Comparison of ENCODE assay signal across 15 mouse cellular contexts in genomic region chr16:73835715-73836440, GRCm38 (mm10).
DNase-seq lines count a peak whose midpoint lies in the region; ATAC-seq and TF ChIP-seq lines count a peak whose summit lies in the region.
"Had no signal": no experiment of that assay in that cellular context is flagged by ENCODE, and none has a peak within 500 bp of the region (broad histone marks: within the 10 kb centered on the region; RNA-seq: fewer than 3 reads in every experiment).

No protein-coding gene starts in this region.

- no peak for TF ChIP-seq CTCF in G1E (IDR thresholded peaks at IDR 0.05; ENCODE audit: low read depth, low read length)

- DNase-seq in G1E (ENCODE audit: low spot score): no peak
- DNase-seq in c-Kit-positive CD71-positive TER-119-negative erythroid progenitor cells, embryonic 14.5 days (ENCODE audit: low read depth): peak; percentile 27
- DNase-seq in cerebellum, adult 9-11 months: no peak
- no peak for DNase-seq in hindbrain, embryonic 10.5 days (ENCODE audit: low spot score)
- DNase-seq: adrenal gland, adult 8-10 months; cerebellum, adult 8-10 months; forebrain, postnatal 0 days had no signal

- 76% methylated on average over 19 of the region's 19 CpGs for WGBS in intestine, embryonic 16.5 days
- WGBS in intestine, embryonic 15.5 days: 72% methylated on average over 19 of the region's 19 CpGs
- WGBS in liver, embryonic 12.5 days (ENCODE audit: insufficient replicate concordance): 62% methylated on average over 19 of the region's 19 CpGs
- 90% methylated on average over 19 of the region's 19 CpGs for WGBS in hindbrain, embryonic 10.5 days

- H3K4me2 ChIP-seq in intestine, embryonic 16.5 days (ENCODE audit: low read depth, low read length): 0 out of 2 replicates have a peak overlapping the region, but pooled peaks have one; percentile 7
- H3K4me2 ChIP-seq in intestine, embryonic 15.5 days (replicated peaks): no peak overlapping the region
- 0 out of 2 replicates have a peak overlapping the region, but pooled peaks have one; percentile 15 for H3K4me2 ChIP-seq in liver, embryonic 12.5 days
- H3K4me2 ChIP-seq: kidney, embryonic 15.5 days; limb, embryonic 12.5 days; neural tube, embryonic 15.5 days had no signal

- H3K27ac ChIP-seq in intestine, embryonic 16.5 days (ENCODE audit: low read length): no peak overlapping the region
- H3K27ac ChIP-seq in intestine, embryonic 15.5 days: no peak overlapping the region
- no peak overlapping the region for H3K27ac ChIP-seq in liver, embryonic 12.5 days
- no peak overlapping the region for H3K27ac ChIP-seq in hindbrain, embryonic 10.5 days
- H3K27ac ChIP-seq: kidney, embryonic 15.5 days; layer of hippocampus, adult 2 months; limb, embryonic 12.5 days; neural tube, embryonic 15.5 days had no signal

- no peak overlapping the region for H3K9ac ChIP-seq in intestine, embryonic 16.5 days (ENCODE audit: low read depth, low read length)
- H3K9ac ChIP-seq in intestine, embryonic 15.5 days: no peak overlapping the region
- H3K9ac ChIP-seq in liver, embryonic 12.5 days: no peak overlapping the region
- H3K9ac ChIP-seq: forebrain, postnatal 0 days; kidney, embryonic 15.5 days; limb, embryonic 12.5 days; neural tube, embryonic 15.5 days had no signal

- H3K9me3 ChIP-seq in intestine, embryonic 16.5 days (ENCODE audit: control insufficient read depth, low read length): no peaks in the 10 kb centered on the region
- no peaks in the 10 kb centered on the region for H3K9me3 ChIP-seq in intestine, embryonic 15.5 days
- H3K9me3 ChIP-seq in G1E (replicated peaks): no peaks in the 10 kb centered on the region
- no peaks in the 10 kb centered on the region for H3K9me3 ChIP-seq in liver, embryonic 12.5 days (replicated peaks)
- peaks cover 3% of the 10 kb centered on the region; the same call in 1 of the 2 replicates for H3K9me3 ChIP-seq in hindbrain, embryonic 10.5 days
- H3K9me3 ChIP-seq: kidney, embryonic 15.5 days; limb, embryonic 12.5 days; neural tube, embryonic 15.5 days had no signal

- H3K4me3 ChIP-seq in intestine, embryonic 16.5 days (ENCODE audit: low read length): no peak overlapping the region
- H3K4me3 ChIP-seq in intestine, embryonic 15.5 days (replicated peaks): no peak overlapping the region
- H3K4me3 ChIP-seq in G1E (ENCODE audit: low read depth, low read length): no peak overlapping the region
- H3K4me3 ChIP-seq in liver, embryonic 12.5 days: no peak overlapping the region
- no peak overlapping the region for H3K4me3 ChIP-seq in hindbrain, embryonic 10.5 days
- H3K4me3 ChIP-seq: kidney, embryonic 15.5 days; layer of hippocampus, adult 2 months; limb, embryonic 12.5 days; neural tube, embryonic 15.5 days had no signal

- no peaks in the 10 kb centered on the region for H3K36me3 ChIP-seq in intestine, embryonic 16.5 days (ENCODE audit: control insufficient read depth, insufficient read depth, low read length)
- no peaks in the 10 kb centered on the region for H3K36me3 ChIP-seq in intestine, embryonic 15.5 days
- no peaks in the 10 kb centered on the region for H3K36me3 ChIP-seq in G1E (replicated peaks)
- H3K36me3 ChIP-seq in liver, embryonic 12.5 days: no peaks in the 10 kb centered on the region
- H3K36me3 ChIP-seq in hindbrain, embryonic 10.5 days: no peaks in the 10 kb centered on the region
- H3K36me3 ChIP-seq: kidney, embryonic 15.5 days; limb, embryonic 12.5 days; neural tube, embryonic 15.5 days had no signal

- H3K27me3 ChIP-seq in intestine, embryonic 16.5 days (replicated peaks; ENCODE audit: control insufficient read depth, insufficient read depth, low read length): no peaks in the 10 kb centered on the region
- H3K27me3 ChIP-seq in intestine, embryonic 15.5 days (replicated peaks): no peaks in the 10 kb centered on the region
- H3K27me3 ChIP-seq in G1E (ENCODE audit: insufficient read depth, low read length): no peaks in the 10 kb centered on the region
- H3K27me3 ChIP-seq in liver, embryonic 12.5 days (replicated peaks): no peaks in the 10 kb centered on the region
- no peaks in the 10 kb centered on the region for H3K27me3 ChIP-seq in hindbrain, embryonic 10.5 days (ENCODE audit: insufficient read depth, poor library complexity, severe bottlenecking)
- H3K27me3 ChIP-seq: kidney, embryonic 15.5 days; limb, embryonic 12.5 days; neural tube, embryonic 15.5 days had no signal

- no peaks in the 10 kb centered on the region for H3K4me1 ChIP-seq in intestine, embryonic 16.5 days (ENCODE audit: control insufficient read depth, insufficient read depth, low read length)
- no peaks in the 10 kb centered on the region for H3K4me1 ChIP-seq in intestine, embryonic 15.5 days (replicated peaks)
- H3K4me1 ChIP-seq in G1E (ENCODE audit: insufficient read depth, low read depth, low read length): no peaks in the 10 kb centered on the region
- H3K4me1 ChIP-seq in liver, embryonic 12.5 days: no peaks in the 10 kb centered on the region; the same call in 1 of the 2 replicates
- H3K4me1 ChIP-seq in hindbrain, embryonic 10.5 days (replicated peaks): no peaks in the 10 kb centered on the region
- H3K4me1 ChIP-seq: kidney, embryonic 15.5 days; limb, embryonic 12.5 days; neural tube, embryonic 15.5 days had no signal

- no peak for ATAC-seq in intestine, embryonic 16.5 days
- ATAC-seq in intestine, embryonic 15.5 days: no peak
- ATAC-seq in G1E (ENCODE audit: extremely low read depth, insufficient number of reproducible peaks, low FRiP score, poor library complexity, severe bottlenecking): peak; percentile 73
- peak; percentile 78 for ATAC-seq in liver, embryonic 12.5 days
- ATAC-seq: forebrain, postnatal 0 days; inflammation-experienced regulatory T-cells, adult 6 months had no signal

Comparison
In these comparisons a context has a peak if more than half of its experiments do, and no peak if none do; other contexts are left out.
1. ATAC-seq: peak in G1E (single experiment) and liver, embryonic 12.5 days (single experiment); none in intestine, embryonic 16.5 days (single experiment) and intestine, embryonic 15.5 days (single experiment).